Mouse (Mus musculus) megakaryocyte, embryonic 14.5 days (primary cell): Measurements from ENCODE around the gene Slc16a11. TPM values are rescaled to one million over a fixed set of nuclear protein-coding genes. Genes with fewer than 3 reads are reported as not detected.

ENCODE experiments used
- H3K27me3 ChIP-seq: replicated peaks from 2 replicates; pipeline ENCODE3; 2012; ENCODE audit warnings: inconsistent platforms
- H3K36me3 ChIP-seq: replicated peaks from 2 replicates; pipeline ENCODE3; 2012; ENCODE audit warnings: low read length, inconsistent platforms, mixed read lengths
- H3K4me1 ChIP-seq: 2 replicates; pipeline ENCODE4 v1.6.1; 2012; ENCODE audit warnings: inconsistent platforms
- H3K4me3 ChIP-seq: replicated peaks from 2 replicates; pipeline ENCODE3; 2012; ENCODE audit warnings: moderate library complexity, mild to moderate bottlenecking, inconsistent platforms
- H3K9me3 ChIP-seq: 2 replicates; pipeline ENCODE4 v1.6.1; 2012; ENCODE audit warnings: inconsistent platforms
- FLI1 ChIP-seq: IDR thresholded peaks from 2 replicates; pipeline ENCODE4 v1.6.1; 2012; ENCODE audit warnings: low read length, inconsistent platforms, mixed read lengths
- GATA1 ChIP-seq: IDR thresholded peaks from 3 replicates; pipeline ENCODE4 v1.6.1; 2012; ENCODE audit warnings: mixed read lengths, low read length, inconsistent platforms, borderline replicate concordance
- polyA plus RNA-seq: library from polyadenylated mRNA; stranded (reverse); fragments of >175 nt; gene quantifications from 2 replicates; pipeline ENCODE4 v1.2.3, GENCODE M21; 2012; ENCODE audit warnings: low replicate concordance; ENCODE audit not compliant: insufficient read depth

The Slc16a11 gene
- polyA plus RNA-seq, 1 experiment = not detected

GRCm38 (mm10) chr11:70242591-70242990 is 30.0 kb downstream of the Slc16a11 start:
- peaks cover 69% of the 10 kb centered on the region for H3K36me3 ChIP-seq
- H3K4me1 ChIP-seq = peaks cover 61% of the 10 kb centered on the region
- H3K9me3 ChIP-seq = no peaks in the 10 kb centered on the region
- no peak for TF ChIP-seq FLI1
- H3K4me3 ChIP-seq = peak overlapping the region; percentile 62
- H3K27me3 ChIP-seq = no peaks in the 10 kb centered on the region

- no peaks in the 10 kb centered on the region for H3K27me3 ChIP-seq
- H3K9me3 ChIP-seq = no peaks in the 10 kb centered on the region
- H3K4me3 ChIP-seq = no peak overlapping the region
- TF ChIP-seq GATA1 (no peak), FLI1 (no peak)
- peaks cover 82% of the 10 kb centered on the region for H3K4me1 ChIP-seq
- H3K36me3 ChIP-seq = peaks cover 93% of the 10 kb centered on the region
These were observed 34.7 kb downstream of the Slc16a11 start for GRCm38 (mm10) chr11:70247136-70247845.

GRCm38 (mm10) chr11:70250150-70250549 is 37.6 kb downstream of the Slc16a11 start:
- Histone ChIP-seq H3K36me3 (peaks cover 92% of the 10 kb centered on the region), H3K4me3 (peak overlapping the region; percentile 94), H3K9me3 (no peaks in the 10 kb centered on the region), H3K4me1 (peaks cover 93% of the 10 kb centered on the region), H3K27me3 (no peaks in the 10 kb centered on the region)
- TF ChIP-seq GATA1 (no peak), FLI1 (no peak)

GRCm38 (mm10) chr11:70251853-70252252 is 39.3 kb downstream of the Slc16a11 start:
- H3K4me1 ChIP-seq = peaks cover 97% of the 10 kb centered on the region
- TF ChIP-seq FLI1 (no peak), GATA1 (no peak)
- peaks cover 3% of the 10 kb centered on the region; the same call in 1 of the 2 replicates for H3K9me3 ChIP-seq
- H3K4me3 ChIP-seq = peak overlapping the region; percentile 94
- peaks cover 86% of the 10 kb centered on the region for H3K36me3 ChIP-seq
- H3K27me3 ChIP-seq = no peaks in the 10 kb centered on the region

- peaks cover 9% of the 10 kb centered on the region for H3K27me3 ChIP-seq
- H3K4me1 ChIP-seq = peaks cover 90% of the 10 kb centered on the region
- H3K36me3 ChIP-seq = peaks cover 68% of the 10 kb centered on the region
- TF ChIP-seq GATA1 (no peak), FLI1 (no peak)
- H3K9me3 ChIP-seq = peaks cover 3% of the 10 kb centered on the region; the same call in 1 of the 2 replicates
- H3K4me3 ChIP-seq = peak overlapping the region; percentile 94
These were observed 41.8 kb downstream of the Slc16a11 start for GRCm38 (mm10) chr11:70254337-70254736.

GRCm38 (mm10) chr11:70254931-70255531 is 42.5 kb downstream of the Slc16a11 start, which contains the start of gene Alox12:
Gene Alox12 (minus strand): TSS chr11:70255353.
- peaks cover 86% of the 10 kb centered on the region for H3K4me1 ChIP-seq
- peak within 1 kb of the TSS; percentile 94 for H3K4me3 ChIP-seq
- H3K9me3 ChIP-seq = peaks cover 3% of the 10 kb centered on the region; the same call in 1 of the 2 replicates
- TF ChIP-seq GATA1 = no peak
- no peak for TF ChIP-seq FLI1
- H3K36me3 ChIP-seq = peaks cover 61% of the 10 kb centered on the region
- peaks cover 9% of the 10 kb centered on the region for H3K27me3 ChIP-seq

GRCm38 (mm10) chr11:70259035-70259434 is 46.5 kb downstream of the Slc16a11 start:
- no peak for TF ChIP-seq FLI1
- TF ChIP-seq GATA1 = no peak
- H3K4me1 ChIP-seq = peaks cover 55% of the 10 kb centered on the region
- H3K27me3 ChIP-seq = peaks cover 11% of the 10 kb centered on the region
- peaks cover 22% of the 10 kb centered on the region; the same call in 1 of the 2 replicates for H3K9me3 ChIP-seq
- no peak overlapping the region for H3K4me3 ChIP-seq
- H3K36me3 ChIP-seq = peaks cover 44% of the 10 kb centered on the region

GRCm38 (mm10) chr11:70265252-70265651 is 52.7 kb downstream of the Slc16a11 start:
- peaks cover 44% of the 10 kb centered on the region for H3K36me3 ChIP-seq
- H3K27me3 ChIP-seq = peaks cover 2% of the 10 kb centered on the region
- peaks cover 45% of the 10 kb centered on the region for H3K4me1 ChIP-seq
- H3K9me3 ChIP-seq = peaks cover 19% of the 10 kb centered on the region; the same call in 1 of the 2 replicates
- H3K4me3 ChIP-seq = peak overlapping the region; percentile 57
- no peak for TF ChIP-seq GATA1
- no peak for TF ChIP-seq FLI1

- no peak for TF ChIP-seq FLI1
- TF ChIP-seq GATA1 = no peak
- Histone ChIP-seq H3K9me3 (peaks cover 13% of the 10 kb centered on the region; the same call in 1 of the 2 replicates), H3K36me3 (peaks cover 38% of the 10 kb centered on the region), H3K4me3 (no peak overlapping the region), H3K27me3 (peaks cover 2% of the 10 kb centered on the region), H3K4me1 (peaks cover 45% of the 10 kb centered on the region)
These were observed 53.3 kb downstream of the Slc16a11 start for GRCm38 (mm10) chr11:70265819-70266218.

Other genes with a start within 250 kb of the Slc16a11 start
- not detected in 2 replicates for gene Cldn7, start 248.0 kb upstream of the Slc16a11 start, polyA plus RNA-seq
- gene Ctdnep1, start 231.6 kb upstream of the Slc16a11 start, polyA plus RNA-seq = 289 and 291 TPM in 2 replicates
- gene Elp5, start 230.2 kb upstream of the Slc16a11 start, polyA plus RNA-seq = 11.0 TPM in 1 of 2 replicates, not detected in the other
- 495 and 977 TPM in 2 replicates for gene Gabarap, start 221.6 kb upstream of the Slc16a11 start, polyA plus RNA-seq
- gene Phf23, start 217.0 kb upstream of the Slc16a11 start, polyA plus RNA-seq = 24.1 and 85.6 TPM in 2 replicates
- gene Dvl2, start 212.2 kb upstream of the Slc16a11 start, polyA plus RNA-seq = 28.6 and 64.4 TPM in 2 replicates
- 12.7 and 34.2 TPM in 2 replicates for gene Acadvl, start 197.3 kb upstream of the Slc16a11 start, polyA plus RNA-seq
- gene Dlg4, start 195.8 kb upstream of the Slc16a11 start, polyA plus RNA-seq = 16.1 and 22.0 TPM in 2 replicates
- 0.36 TPM in 1 of 2 replicates, not detected in the other for gene Asgr1, start 158.7 kb upstream of the Slc16a11 start, polyA plus RNA-seq
- gene Asgr2, start 120.1 kb upstream of the Slc16a11 start, polyA plus RNA-seq = 0.09 TPM in 1 of 2 replicates, not detected in the other
- gene Mgl2, start 82.4 kb upstream of the Slc16a11 start, polyA plus RNA-seq = not detected in 2 replicates
- gene Clec10a, start 56.6 kb upstream of the Slc16a11 start, polyA plus RNA-seq = 0.93 TPM in 1 of 2 replicates, not detected in the other
- gene Slc16a13, start 8.3 kb downstream of the Slc16a11 start, polyA plus RNA-seq = 5.3 and 8.1 TPM in 2 replicates
- not detected in 2 replicates for gene Bcl6b, start 17.0 kb downstream of the Slc16a11 start, polyA plus RNA-seq
- 169 and 210 TPM in 2 replicates for gene 0610010K14Rik, start 25.2 kb downstream of the Slc16a11 start, polyA plus RNA-seq
- gene Gm21988, start 27.1 kb downstream of the Slc16a11 start, polyA plus RNA-seq = 25.7 and 41.9 TPM in 2 replicates
- gene Rnasek, start 27.1 kb downstream of the Slc16a11 start, polyA plus RNA-seq = 869 and 1,064 TPM in 2 replicates
- 66.3 and 164 TPM in 2 replicates for gene Alox12, start 42.6 kb downstream of the Slc16a11 start, polyA plus RNA-seq
- gene Alox12e, start 109.9 kb downstream of the Slc16a11 start, polyA plus RNA-seq = 0.03 TPM in 1 of 2 replicates, not detected in the other
- gene Alox15, start 139.3 kb downstream of the Slc16a11 start, polyA plus RNA-seq = 0.50 TPM in 1 of 2 replicates, not detected in the other
- gene Pelp1, start 197.3 kb downstream of the Slc16a11 start, polyA plus RNA-seq = 30.9 and 36.1 TPM in 2 replicates
- gene Arrb2, start 219.9 kb downstream of the Slc16a11 start, polyA plus RNA-seq = 1,596 and 3,155 TPM in 2 replicates
- gene Med11, start 239.2 kb downstream of the Slc16a11 start, polyA plus RNA-seq = 47.7 and 52.0 TPM in 2 replicates
- gene Zmynd15, start 246.7 kb downstream of the Slc16a11 start, polyA plus RNA-seq = 2.1 and 3.6 TPM in 2 replicates
- 1.4 and 23.1 TPM in 2 replicates for gene Cxcl16, start 247.2 kb downstream of the Slc16a11 start, polyA plus RNA-seq